Mouse (Mus musculus) retina, embryonic 14.5 days (tissue): ENCODE data around the gene Rpl34.

Experiments used
- DNase-seq: peaks from one replicate; pipeline ENCODE4 v3.0.0-alpha.2; 2015; ENCODE audit warnings: low spot score

Rpl34 gene

GRCm38 (mm10) chr3:130712891-130713290 lies 17.3 kb downstream of the Rpl34 start:
- DNase-seq = no peak

GRCm38 (mm10) chr3:130710103-130710502 lies 20.1 kb downstream of the Rpl34 start:
- no peak for DNase-seq

- peak; percentile 99 for DNase-seq
Observed at GRCm38 (mm10) chr3:130708967-130709924, 21.0 kb downstream of the Rpl34 start, which contains the start of gene Ostc. Gene Ostc, minus strand, starts transcription at chr3:130709444.

DNA sequence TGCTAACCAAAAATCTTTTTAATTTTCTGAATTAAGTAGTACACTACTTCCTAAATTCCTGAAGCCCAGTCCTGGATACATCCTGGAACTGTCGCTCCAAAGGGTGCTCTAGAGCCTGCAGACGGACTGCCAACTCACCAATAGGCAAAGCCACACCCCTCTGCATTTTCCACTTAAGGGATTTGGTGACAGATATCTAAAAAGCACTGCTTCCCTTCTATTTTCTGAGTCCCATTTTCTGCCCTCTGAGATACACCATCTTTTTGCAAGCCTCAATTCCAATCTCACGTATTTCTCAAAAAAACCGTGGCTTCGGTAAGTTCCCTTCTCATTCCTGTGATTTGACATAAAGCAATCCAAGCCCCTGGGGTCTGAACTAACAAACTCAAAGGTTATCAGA lies 21.7 kb downstream of the Rpl34 start:
- DNase-seq = no peak

- DNase-seq = no peak
Observed at GRCm38 (mm10) chr3:130702289-130702688, 27.9 kb downstream of the Rpl34 start.

DNA sequence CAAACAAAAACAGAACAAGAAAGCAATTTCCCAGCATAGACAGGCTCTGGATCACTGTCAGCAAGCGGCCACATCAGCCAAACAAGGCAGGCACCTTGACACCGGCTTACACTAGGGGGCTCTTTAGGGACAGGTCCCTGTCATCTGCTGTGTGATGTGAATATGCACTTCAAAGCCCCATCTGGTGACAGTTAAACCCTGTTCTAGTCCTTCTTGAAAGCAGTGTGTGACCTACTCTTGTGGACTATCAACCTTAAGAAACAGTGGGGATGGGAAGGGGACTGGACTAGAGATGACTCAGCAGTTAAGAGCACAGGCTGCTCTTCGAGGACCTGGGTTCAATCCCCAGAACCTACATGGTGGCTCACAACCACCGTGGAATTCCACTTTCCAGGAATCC lies 32.6 kb downstream of the Rpl34 start:
- DNase-seq = no peak

- DNase-seq = no peak
Observed at GRCm38 (mm10) chr3:130694705-130695104, 35.5 kb downstream of the Rpl34 start.

DNA sequence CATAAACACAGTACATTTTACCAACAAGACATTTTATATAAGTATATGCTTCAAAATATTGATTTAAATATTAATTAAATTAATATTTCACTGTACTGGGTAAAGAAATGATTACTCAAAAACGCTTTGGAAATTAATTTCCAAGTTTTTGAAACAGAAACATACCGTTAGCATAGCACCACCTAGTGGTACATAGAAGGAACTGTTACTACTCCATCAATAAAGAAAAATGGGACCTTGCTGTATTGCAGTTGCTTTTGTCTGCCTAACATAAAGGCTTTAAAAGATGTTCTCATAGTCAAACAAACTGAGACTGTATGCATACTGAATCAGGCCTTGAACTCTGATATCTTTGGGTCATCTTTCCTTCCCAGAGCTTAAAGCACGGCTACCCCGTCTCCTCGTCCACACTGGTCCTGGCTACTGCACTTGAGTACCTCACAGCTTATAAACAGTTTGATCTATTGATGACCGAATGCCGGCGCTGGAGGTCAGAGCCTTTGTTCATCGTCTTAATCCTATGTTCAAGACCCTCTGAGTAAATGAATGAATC lies 36.1 kb downstream of the Rpl34 start:
- DNase-seq = peak; percentile 75

DNA sequence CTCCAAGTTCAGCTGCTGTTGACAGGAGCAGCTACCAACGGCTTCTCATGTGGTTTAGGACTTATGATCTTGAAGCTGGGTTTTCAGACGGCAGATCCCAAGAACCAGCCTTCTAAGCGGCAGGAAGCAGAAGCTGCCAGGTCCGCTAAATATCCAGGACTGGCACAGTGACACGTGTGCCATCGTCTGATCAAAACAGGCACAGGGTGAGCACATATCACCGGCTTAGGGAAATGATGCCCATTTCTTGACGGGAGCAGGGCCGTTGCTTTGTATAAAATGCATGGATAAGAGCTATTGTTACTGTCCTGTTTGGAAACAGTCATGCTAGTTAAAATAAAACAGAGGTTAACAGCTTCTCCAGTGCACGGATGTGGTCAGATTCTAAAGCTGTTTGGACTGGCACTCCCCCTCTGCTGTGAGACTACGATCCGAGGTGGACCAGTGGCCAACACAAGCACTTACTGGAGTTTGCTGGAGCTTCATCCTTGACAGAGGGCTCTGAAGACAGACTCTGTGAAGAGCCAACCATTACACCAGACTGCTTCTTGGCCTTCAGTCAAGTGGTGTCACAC lies 38.5 kb downstream of the Rpl34 start:
- no peak for DNase-seq

GRCm38 (mm10) chr3:130690834-130691595 lies 39.2 kb downstream of the Rpl34 start:
- peak; percentile 65 for DNase-seq

DNA sequence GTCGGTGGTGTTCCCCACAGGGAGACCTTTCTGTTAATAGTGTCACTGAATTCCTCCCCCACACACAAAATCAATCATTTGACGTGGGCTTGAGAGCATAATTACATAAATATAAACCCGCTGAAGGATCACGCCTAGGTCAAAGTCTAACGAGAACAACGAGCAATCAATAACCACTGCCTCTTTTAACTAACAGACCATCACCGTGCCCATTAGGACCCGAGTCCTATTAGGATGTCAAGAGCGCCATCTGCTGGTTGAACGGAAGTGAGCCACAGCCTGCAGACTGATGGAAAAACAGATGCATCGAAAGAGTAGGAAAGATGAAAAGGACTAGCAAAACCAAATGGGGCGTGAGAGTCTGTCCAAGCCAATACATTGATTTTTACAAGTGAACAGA lies 40.6 kb downstream of the Rpl34 start:
- peak; percentile 92 for DNase-seq

GRCm38 (mm10) chr3:130687051-130687450 lies 43.1 kb downstream of the Rpl34 start:
- DNase-seq = no peak

GRCm38 (mm10) chr3:130685014-130685366 lies 45.2 kb downstream of the Rpl34 start:
- DNase-seq = no peak

DNA sequence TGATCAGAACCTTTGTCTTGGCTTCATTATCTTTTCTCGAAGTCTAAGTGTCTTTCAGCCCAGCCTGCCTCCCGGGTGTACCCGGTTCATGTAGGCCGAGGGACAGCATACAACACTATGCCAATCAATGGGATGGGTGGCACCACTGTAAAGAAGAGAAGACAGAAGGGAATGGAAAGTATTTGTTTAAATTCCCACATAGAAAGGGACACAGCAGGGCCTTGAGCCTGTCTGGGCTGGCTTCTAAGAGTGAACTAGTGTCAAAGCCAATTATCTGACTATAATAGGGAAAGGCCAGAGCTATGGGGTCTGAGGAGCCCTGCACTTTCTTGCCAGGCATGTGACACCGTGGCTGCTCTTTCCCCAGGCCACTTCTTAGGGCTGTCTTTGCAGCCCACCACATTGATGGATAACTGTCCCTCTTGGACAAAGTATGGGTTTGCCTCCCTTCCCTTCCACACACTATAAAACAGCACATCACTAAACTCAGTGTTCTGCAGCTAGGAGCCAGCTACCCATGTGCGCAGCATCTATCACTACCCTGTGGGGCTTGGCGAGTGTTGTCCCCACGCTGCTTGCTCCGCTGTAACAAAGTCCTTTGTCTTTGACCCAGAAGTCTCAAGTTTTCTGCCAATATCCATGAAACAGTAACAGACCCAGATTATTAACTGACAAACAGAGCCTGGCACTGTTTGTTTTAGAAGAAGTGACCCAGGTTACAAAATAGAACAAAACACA lies 45.8 kb downstream of the Rpl34 start:
- DNase-seq = no peak

- no peak for DNase-seq
Observed at GRCm38 (mm10) chr3:130683836-130684235, 46.4 kb downstream of the Rpl34 start.

DNA sequence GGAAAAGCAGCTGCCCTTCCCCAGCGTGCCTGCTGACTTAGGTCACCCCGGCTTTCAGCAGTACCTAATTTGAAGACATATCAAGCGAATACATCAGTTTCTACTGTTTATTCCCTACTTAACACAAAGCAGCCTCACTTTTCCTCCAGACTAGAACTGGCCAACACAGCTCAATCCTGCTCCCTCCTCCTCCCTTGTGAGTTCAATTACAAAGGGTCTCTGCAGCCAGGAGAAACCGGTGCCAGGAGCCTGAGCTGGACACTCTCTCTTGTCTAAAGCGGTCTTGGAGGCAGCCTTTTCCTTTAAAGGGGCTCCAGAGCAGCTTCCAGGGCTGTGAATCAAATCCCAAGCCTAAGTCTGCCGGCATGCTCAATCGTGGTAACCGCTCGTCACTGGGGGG lies 48.0 kb downstream of the Rpl34 start:
- no peak for DNase-seq

- DNase-seq = no peak
Observed at GRCm38 (mm10) chr3:130681226-130681625, 49.0 kb downstream of the Rpl34 start.

- no peak for DNase-seq
Observed at GRCm38 (mm10) chr3:130677671-130678460, 52.3 kb downstream of the Rpl34 start.
